Mouse (Mus musculus) liver, adult 2 months (tissue): ENCODE measurements around the gene Rad51b.

Experiments used
- CTCF ChIP-seq: fragments of 200-500 bp; IDR thresholded peaks from 2 replicates; pipeline ENCODE4 v1.5.1; 2011; ENCODE audit warnings: low read depth, low read length, control low read depth
- POLR2A ChIP-seq: fragments of 200-500 bp; IDR thresholded peaks from 2 replicates; pipeline ENCODE4 v1.6.1; 2011; ENCODE audit warnings: low read length, control low read depth; ENCODE audit not compliant: insufficient read depth; ENCODE audit errors: extremely low read depth

GRCm38 (mm10) chr12:79444646-79445045 lies 147.6 kb downstream of the Rad51b start:
- no peak for TF ChIP-seq CTCF
- no peak for TF ChIP-seq POLR2A
